Mouse (Mus musculus) brain, embryonic 18.5 days (tissue): ENCODE results near the gene Kansl1l.

Experiments
- DNase-seq: peaks from one replicate; pipeline ENCODE4 v3.0.0-alpha.2; 2012; ENCODE audit warnings: low read depth, low spot score

Gene Kansl1l

DNA sequence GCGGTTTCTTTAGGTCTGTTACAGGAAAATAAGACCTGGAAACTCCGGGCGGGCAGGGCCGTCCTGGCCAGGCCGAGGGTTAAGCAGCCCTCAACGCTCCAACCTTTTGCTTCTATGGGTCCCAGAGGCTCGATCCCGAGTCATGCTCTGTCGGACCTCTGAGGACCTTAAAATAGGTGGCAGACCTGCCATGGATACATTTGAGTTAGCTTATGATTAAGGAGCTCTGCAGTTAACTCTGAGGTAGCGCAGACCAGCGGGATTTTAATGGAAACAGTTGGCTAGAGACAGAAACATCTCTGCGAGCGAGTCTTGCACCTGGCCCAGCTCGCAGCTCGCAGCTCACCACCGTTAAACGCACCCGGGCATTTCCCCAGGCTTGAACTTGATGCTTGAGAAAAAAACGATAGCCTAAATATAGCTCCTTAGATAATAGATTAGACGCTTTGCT is 528 bp upstream of the Kansl1l start:
- DNase-seq: no peak

DNA sequence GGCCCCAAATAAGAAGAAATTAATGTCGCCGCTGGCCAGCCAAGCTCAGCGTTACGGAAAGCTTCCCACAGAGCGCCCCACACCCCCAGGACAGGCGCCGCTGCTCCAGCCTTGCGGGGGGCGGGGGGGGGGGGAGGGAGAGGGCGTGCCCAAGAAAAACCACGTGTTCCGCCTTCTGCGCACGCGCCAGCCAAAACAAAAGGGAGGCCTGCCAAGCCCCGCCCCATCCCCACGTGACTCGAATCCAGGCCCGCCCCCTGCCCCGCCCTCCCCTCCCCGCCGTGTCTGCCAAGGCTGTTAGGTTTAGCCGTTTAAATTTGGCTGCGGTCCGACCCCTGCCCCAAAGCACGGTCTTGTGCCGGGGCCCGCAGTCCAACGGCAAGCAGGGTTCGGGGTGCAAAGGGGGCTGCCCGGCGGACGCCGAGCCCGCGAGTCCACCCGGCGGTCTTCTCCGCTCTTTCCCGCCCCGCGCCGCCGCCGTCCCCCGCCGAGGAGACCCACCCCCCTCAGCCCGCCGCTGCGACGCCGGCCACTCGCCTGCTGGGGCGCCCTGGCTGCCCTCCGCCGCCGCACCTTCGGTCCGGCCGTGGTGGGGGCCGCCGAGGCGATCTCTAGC is 417 bp downstream of the Kansl1l start:
- DNase-seq: peak; percentile 84

DNA sequence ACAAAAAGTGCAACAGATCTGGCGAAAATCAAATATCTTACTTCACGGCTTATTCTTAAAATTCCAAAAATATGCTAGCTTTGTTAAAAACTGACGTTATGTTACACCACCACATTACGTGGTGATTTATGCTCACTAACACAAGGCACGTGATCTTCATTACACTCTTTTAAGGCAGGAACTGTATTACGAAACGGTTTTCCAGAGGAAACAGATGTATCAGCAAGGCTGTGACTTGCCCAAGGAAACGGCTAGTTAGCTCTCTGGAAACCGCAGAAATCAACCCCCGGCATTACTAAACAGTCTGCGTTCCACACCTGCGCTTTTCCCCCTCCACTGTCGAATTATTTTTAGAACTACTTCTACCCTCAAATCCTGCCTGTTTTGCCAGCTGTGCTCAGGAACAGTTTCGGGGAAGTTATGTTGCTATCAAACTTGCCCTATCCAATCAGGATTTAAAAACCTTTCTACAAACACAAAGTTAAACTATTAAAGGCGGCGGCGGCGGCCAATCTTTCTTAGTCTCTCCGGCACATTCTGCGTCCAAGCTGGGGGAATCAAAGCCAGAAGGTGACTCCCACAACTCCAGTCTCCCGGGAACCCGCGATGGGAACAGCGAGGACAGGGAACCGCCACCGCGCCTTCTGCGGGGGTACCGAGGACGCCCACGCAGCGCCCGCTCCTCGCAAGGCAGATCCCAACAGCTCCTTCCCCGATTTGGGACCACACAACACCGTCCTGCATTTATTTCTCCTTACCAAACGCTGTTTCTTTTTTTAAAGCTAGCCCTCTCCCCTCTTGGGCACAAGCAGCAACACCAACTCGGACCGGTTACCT is 1.2 kb downstream of the Kansl1l start:
- peak; percentile 8 for DNase-seq

DNA sequence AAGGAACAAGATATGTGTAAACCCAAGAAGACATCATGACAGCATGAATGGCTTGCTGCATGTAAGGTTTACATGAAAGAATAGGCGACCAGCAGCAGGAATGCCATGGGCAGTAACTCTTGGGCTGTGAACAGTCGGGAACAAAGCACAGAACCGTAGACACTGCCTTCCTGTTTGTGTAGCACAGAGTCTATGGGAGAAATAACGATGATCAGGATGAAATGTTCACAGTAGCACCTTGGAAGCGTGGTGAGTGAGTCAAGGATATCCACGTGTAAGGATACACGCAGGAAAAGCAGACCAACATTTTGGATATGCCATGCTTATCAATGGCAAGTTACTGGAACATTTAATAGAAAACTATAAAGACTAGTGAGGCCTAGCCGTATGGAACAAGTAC is 2.6 kb downstream of the Kansl1l start:
- no peak for DNase-seq

DNA sequence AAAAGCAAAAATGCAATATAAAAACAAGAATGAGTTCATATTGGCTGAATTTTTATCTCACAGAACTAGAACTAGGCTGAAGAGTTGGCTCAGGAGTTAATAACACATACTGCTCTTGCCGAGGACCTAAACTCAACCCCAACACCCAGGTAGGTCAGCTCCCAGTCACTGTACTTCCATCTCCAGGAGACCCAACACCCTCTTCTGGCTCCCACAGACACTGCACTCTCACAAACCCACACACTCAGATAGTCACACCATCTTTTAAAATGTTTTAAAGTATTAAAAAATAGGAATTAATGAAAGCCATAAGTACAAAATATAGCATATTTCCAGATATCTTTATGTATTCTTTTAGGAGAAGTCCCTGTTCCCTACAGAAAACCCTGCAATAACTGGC is 4.2 kb downstream of the Kansl1l start:
- DNase-seq: no peak

DNA sequence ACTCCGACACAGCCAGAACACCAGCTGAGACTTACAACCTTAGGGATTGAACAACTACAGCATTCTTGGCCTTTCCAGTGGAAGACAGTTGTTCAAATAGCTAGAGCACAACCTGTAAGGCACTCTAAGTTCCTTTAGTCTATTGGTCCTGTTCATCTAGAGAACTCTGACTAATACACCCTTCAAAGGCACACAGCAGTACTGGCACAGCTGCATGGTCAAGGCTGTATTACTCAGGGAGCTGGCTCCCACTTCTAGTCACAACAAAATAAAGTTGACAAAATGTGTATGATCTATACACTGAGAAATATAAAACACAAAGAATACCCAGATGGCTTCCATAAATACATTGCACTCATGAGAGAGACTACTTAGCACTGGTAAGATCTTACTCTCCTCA is 10.5 kb downstream of the Kansl1l start:
- DNase-seq: no peak

DNA sequence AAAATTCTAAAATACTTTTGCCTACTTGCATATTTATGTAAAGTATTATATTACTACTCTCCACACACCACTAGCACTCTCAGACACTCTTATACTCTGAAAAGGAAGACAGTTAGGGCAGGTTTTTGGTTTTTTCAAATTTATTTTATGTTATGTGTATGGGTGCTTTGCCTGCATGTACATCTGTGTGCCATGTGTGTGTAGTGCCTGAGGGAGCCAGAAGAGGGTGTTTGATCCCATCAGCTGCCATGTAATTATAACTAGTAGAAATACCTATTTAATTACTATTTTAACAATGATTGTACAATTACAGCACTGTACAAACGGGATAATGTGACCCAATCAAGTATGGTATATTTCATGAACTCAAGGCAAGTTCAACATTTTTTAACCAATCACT is 12.0 kb downstream of the Kansl1l start:
- DNase-seq: no peak

DNA sequence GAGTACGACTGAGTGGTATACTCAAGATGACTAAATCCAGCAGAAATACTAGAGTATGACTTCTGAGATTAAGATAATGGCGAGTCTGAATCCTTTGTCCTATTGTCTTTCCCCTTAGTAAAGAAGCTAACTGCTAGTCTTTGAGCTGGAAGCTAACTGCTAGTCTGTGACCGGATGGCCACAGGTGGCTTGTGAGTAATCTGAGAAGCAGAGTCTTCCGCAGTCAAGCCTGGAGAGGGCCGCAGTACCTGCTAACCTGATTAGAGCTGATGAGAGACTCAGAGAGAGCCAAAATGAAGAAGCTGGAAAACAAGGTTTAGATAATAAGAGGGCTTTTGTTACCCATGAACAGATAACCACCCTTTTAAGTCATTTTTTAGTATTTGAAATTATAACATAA is 12.7 kb downstream of the Kansl1l start:
- no peak for DNase-seq

DNA sequence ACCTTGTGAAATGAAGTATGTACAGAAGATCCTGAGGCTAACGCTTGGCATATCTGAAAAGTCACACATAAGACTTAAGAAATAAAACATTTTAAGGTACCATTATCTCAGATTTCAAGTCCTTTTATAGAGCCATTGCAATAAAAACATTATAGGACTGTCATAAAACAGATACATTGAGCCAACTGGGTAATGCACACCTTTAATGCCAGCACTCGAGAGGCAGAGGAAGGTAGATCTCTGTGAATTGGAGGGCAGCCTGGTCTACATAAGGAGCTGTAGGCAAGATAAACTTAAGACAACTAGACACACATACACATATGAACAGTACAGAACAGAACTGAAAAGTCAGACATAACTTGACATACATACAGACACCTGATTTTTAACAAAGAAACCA is 19.4 kb downstream of the Kansl1l start:
- no peak for DNase-seq

DNA sequence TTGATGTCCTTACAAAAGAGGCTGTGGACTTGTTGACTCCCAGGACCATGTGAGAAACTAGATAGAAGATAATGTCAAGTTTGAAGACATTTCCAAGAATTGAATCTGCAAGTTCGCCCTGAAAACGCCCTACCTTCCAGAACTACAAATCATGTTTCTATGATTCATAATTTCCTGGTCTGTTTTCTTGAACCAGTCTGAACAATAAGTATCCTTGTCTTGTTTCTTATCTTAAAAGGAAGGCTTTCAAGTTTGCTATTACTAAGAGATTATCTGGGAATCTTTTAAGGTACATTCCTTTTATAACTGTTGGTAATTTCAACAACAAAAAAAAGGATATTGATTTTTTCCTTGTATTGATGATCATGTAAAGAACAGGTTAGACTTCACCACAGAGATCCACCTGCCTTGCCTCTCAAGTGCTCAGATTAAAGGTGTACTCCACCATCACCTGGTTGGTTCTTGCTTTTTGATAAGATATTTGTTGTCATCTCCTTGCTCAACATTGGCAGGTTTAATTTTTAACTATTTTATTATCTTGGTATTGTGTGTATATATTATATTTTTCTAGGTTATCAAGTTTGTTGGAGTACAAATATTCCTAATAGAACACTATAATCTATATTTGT is 24.4 kb downstream of the Kansl1l start:
- DNase-seq: no peak

DNA sequence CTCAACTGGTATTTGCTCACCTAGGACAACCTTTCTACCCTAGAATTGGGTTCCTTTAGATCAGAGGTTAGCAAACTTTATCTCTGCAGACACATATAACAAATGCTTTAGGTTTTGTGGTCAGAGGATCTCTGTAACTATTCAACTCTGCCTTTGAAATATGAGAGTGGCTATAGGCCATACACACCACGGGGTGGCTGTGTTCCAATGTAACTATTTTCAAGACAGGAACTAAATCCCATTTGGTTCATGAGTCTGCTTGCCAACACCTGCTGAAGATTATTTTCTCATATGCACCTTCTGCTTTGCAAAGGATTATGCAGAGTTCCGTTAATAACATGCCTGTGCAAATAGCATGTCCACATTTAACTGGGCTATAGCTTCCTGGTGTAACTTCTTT is 35.1 kb downstream of the Kansl1l start:
- no peak for DNase-seq

DNA sequence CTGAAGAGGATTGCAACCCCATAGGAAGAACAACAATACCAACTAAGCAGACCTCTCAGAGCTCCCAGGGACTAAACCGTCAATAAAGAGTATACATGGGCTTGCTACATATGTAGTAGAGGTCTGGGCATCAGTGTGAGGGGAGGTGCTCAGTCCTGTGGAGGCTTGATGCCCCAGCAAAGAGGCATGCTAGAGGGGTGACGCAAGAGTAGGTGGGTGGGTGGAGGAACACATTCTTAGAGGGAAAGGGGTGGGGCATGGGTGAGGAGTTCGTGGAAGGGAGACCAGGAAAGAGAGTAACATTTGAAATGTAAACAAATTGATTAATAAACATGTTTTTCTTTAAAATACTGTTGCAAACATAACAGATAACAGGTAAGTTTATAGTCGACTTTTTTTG is 36.3 kb downstream of the Kansl1l start:
- DNase-seq: no peak

DNA sequence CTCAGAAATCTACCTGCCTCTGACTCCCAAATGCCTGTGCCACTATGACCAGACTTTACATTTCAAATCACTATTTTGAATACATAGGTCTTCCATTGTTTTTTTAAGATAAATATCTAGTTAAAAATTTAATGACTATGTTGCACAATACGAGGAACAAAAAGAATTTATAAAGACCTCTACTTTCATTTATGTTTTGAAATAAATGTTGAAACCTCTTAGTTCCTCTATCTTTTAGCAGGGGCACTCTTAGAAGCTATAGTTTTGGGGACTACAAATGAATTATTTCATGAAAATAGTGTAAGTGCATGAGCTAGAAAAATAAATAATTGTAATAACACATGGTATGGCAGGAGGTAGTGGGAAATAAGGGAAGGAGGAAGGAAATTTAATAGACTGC is 38.6 kb downstream of the Kansl1l start:
- no peak for DNase-seq

DNA sequence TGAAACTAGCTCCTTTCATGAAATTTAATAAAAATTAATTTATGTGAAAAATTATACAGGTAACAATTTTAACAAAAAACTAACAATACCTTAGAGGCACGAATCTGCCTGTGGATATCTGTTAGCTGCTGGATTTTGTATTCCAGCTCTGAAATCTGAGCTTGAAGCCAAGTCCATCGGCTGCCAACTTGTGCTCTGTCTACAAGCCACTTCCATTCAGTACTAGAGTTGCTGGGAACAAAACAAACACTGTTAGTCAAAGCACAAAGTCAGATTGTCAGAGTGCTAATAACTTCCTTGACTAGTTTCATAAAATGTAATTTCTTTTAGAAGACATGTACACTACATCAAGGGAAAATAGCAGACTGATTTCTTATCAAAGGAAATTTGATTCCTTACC is 39.5 kb downstream of the Kansl1l start:
- DNase-seq: no peak

DNA sequence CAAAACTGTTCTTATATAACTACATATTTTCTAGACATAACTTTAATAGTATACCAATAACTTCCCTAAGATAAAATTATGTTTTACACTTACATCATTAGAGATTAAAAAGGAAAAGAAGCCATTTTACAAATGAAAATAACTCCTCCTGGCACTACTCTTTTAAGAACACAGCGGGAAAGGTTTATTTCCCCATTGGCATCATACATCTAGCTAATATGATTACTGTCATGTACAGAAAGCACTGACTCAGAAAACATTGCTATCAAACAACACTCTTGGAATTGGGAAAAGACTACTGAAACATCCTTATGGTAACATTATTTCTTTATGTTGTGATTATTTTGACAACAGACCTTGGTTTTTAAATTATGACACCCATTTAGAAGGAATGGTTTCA is 48.6 kb downstream of the Kansl1l start:
- DNase-seq: no peak

DNA sequence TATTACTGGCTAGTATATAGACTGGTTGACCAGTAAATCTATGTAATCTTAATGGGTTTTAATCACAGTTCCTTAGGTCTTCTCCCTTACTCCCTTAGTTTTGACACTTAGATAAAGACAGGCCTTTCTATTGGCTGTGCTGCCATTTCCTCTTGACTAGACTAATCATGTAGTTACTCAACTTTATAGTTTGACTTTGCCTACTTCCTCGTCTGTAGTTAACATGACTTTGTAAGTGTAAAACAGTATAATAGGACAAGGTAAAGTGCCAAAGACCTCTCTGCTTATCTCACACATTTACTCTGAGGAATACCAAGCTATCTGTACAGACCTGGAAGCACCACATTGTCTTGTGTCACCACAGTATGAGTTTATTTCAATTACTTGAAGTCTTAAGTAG is 86.8 kb downstream of the Kansl1l start:
- no peak for DNase-seq

DNA sequence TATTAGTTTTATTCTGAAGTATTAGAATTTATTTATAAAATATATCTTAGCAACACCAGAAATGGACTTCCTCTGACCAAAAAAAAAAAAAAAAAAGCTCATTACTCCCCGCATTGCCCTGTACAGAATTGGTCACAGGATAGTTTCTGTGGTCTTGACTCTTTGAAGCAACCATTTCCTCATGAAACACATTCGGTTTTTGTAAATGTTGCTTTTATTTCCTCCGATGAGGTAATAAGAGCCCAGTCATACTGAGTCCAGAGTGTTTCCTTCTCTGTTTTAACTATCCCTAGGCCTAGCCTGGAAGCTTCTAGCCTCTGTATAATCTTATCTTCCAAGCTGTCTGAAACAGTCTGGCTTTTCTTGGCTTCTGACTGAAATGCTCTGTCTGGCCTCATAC is 104.5 kb downstream of the Kansl1l start:
- DNase-seq: no peak

DNA sequence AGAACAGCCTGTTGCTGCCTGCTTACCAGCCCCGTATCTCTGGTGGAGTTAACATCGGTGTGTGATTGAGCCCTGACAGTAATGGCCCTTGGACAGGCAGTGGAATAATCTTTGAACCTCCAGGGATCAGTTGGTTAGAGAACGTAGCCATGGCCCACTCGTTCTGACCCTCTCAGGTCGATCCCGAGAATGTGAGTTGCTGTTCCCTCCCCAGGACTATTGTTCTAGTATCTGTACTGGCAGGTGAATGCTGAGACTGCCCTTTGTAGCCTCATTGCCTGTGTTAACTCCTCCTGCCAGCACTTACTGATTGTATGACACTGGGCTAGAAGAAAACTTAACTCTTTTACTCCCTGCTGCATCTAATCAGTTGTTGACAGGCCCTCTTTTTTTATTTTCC is 112.8 kb downstream of the Kansl1l start:
- DNase-seq: no peak

DNA sequence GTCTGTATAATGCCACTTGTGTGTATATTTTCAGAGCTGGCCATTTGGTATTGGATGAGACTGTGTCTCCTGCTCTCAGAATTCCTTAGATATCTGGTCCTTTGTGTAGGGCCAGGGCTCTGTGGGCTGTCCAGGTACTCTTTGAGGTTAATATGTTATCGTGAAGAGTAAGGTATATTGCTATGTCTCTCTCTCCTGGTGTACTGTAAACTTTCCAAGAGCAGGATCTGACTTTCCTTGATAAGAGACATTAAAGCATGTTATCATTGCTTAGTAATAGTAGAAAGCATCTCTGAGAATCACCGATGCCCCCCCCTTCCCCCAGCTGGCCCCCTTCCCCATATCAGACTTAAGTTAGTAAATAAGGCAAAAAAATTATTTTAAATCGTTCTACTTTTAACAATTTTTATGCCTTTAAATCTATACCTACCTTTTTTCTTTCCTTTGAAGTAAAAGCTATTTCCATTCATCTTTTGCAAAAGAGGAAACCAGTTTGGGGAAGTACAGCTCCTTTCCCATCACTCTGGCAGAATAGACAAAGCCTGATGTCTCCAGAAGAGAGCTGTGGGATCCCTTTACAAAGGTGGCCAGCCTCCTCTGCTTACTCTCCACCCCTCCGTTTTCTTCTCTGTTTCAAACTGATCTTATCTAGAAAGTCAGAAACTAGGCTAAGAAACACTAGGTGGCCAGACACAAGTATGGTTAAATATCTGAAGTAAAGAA is 114.6 kb downstream of the Kansl1l start:
- DNase-seq: no peak

DNA sequence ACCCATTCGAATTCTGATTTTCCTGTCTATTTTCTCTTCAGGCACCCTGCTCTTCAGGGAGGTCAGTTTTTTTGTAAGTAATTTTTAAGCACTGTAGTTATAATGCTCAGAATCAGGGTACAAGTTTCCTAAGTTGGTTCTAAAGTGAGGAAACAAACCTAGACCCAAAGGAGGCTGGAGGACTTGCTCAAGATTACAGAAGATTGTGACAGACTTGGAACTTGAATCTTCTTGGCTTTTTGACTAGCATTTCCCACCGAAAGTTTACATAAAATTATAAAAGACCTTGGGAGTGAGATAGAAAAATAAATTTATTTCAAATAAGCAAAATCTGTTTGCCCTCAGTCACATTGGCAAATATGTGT is 115.8 kb downstream of the Kansl1l start:
- DNase-seq: no peak

DNA sequence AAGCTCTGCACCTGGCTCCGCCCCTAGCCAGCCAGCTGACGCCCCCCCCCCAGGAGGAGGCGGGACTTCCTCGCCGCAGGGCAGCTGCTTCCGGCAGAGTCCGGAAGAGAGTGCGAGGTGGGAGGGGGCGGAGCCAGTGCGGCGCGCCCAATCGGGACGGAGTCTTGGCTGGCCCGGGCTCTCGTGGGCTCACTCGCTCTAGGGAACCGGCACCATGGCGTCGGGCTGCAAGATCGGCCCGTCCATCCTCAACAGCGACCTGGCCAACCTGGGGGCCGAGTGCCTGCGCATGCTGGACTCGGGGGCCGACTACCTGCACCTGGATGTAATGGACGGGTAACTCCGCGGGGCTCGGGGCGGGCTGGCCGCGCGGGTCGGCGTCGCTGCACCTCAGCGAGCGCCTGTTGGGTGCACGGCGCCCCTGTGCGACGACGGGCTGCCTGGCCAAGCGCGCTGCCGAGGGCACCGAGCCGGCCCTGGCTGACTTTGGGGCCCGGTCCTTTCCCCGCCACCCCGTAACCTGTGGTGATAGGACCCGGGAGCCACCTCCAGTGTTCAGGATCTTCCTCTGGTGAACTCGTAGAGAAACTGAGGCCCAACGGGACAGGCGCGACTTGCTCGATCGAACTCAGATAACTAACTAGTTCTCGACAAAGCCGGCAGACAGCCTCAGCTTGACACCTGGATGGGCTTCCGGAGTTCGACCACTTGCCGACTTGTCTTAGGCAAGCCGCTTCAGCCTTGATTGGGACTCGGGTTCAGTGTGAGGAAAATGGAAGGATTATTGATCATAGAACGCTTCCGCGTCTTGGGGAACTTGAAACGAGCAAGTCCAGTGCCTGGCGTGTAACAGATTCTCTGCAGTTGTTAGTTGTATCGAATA is 116.4 kb downstream of the Kansl1l start, which contains the start of gene Rpe:
Gene Rpe, plus strand, starts transcription at position 139 of the 883 bp plus-strand sequence.
- peak; percentile 83 for DNase-seq
